Mouse (Mus musculus): ENCODE results near the gene Rfx8. TPM values are rescaled to one million over a fixed set of nuclear protein-coding genes. Genes with fewer than 3 reads are reported as not detected.

Gene Rfx8
- polyA plus RNA-seq, 1 experiment = 0.08 TPM

- Histone ChIP-seq H3K36me3 (ENCODE audit: control insufficient read depth, insufficient read depth, low read length) (no peaks in the 10 kb centered on the region), H3K27ac (ENCODE audit: insufficient read depth, low read length) (no peak overlapping the region), H3K4me1 (ENCODE audit: control insufficient read depth, insufficient read depth, insufficient read length) (no peaks in the 10 kb centered on the region), H3K27me3 (ENCODE audit: control insufficient read depth, insufficient read depth, low read length) (no peaks in the 10 kb centered on the region), H3K4me3 (ENCODE audit: extremely low read depth, insufficient read depth, insufficient read length) (no peak overlapping the region)
- 79% methylated on average over 6 of the region's 6 CpGs for WGBS
- no peak for DNase-seq (ENCODE audit: low read depth in 1 of 2, low spot score in 2 of 2)
- TF ChIP-seq CTCF (IDR thresholded peaks at IDR 0.05; ENCODE audit: extremely low read depth, insufficient read depth, insufficient read length, insufficient replicate concordance) (no peak), POLR2A (IDR thresholded peaks at IDR 0.05; ENCODE audit: low read depth, low read length) (no peak)
Observed at GRCm38 (mm10) chr1:39698456-39698855, 22.3 kb downstream of the Rfx8 start.

DNA sequence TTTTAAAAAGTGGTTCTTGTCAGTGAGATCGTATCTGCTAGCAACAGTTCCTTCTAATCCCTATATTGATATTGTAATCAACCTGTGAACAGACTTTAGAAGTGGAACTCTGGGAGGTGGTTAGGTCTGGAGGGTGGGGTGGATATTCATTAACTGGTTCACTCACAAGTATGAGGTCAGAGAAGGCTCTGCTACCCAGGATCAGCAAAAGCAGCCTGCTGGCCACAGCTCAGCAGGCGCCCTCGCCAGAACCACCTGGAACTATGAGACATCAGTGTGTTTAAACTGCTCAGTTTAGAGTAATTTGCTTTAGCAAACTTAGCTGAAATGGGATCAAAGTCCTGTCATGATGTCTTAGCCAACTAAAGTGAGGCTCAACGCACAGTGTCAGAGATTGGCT lies 25.6 kb downstream of the Rfx8 start:
- TF ChIP-seq POLR2A (IDR thresholded peaks at IDR 0.05; ENCODE audit: low read depth, low read length) = no peak
- TF ChIP-seq CTCF (IDR thresholded peaks at IDR 0.05; ENCODE audit: extremely low read depth, insufficient read depth, insufficient read length, insufficient replicate concordance) = no peak
- Histone ChIP-seq H3K36me3 (ENCODE audit: control insufficient read depth, insufficient read depth, low read length) (no peaks in the 10 kb centered on the region), H3K27ac (ENCODE audit: insufficient read depth, low read length) (no peak overlapping the region), H3K27me3 (ENCODE audit: control insufficient read depth, insufficient read depth, low read length) (no peaks in the 10 kb centered on the region), H3K4me3 (ENCODE audit: extremely low read depth, insufficient read depth, insufficient read length) (no peak overlapping the region), H3K4me1 (ENCODE audit: control insufficient read depth, insufficient read depth, insufficient read length) (no peaks in the 10 kb centered on the region)
- 81% methylated on average over 4 of the region's 4 CpGs for WGBS
- no peak for DNase-seq (ENCODE audit: low read depth in 1 of 2, low spot score in 2 of 2)

GRCm38 (mm10) chr1:39694756-39695155 lies 26.0 kb downstream of the Rfx8 start:
- Histone ChIP-seq H3K27me3 (ENCODE audit: control insufficient read depth, insufficient read depth, low read length) (no peaks in the 10 kb centered on the region), H3K4me1 (ENCODE audit: control insufficient read depth, insufficient read depth, insufficient read length) (no peaks in the 10 kb centered on the region), H3K4me3 (ENCODE audit: extremely low read depth, insufficient read depth, insufficient read length) (no peak overlapping the region), H3K36me3 (ENCODE audit: control insufficient read depth, insufficient read depth, low read length) (no peaks in the 10 kb centered on the region), H3K27ac (ENCODE audit: insufficient read depth, low read length) (no peak overlapping the region)
- no peak for DNase-seq (ENCODE audit: low read depth in 1 of 2, low spot score in 2 of 2)
- TF ChIP-seq CTCF (IDR thresholded peaks at IDR 0.05; ENCODE audit: extremely low read depth, insufficient read depth, insufficient read length, insufficient replicate concordance) (no peak), POLR2A (IDR thresholded peaks at IDR 0.05; ENCODE audit: low read depth, low read length) (no peak)
- WGBS = 75% methylated on average over 7 of the region's 7 CpGs

DNA sequence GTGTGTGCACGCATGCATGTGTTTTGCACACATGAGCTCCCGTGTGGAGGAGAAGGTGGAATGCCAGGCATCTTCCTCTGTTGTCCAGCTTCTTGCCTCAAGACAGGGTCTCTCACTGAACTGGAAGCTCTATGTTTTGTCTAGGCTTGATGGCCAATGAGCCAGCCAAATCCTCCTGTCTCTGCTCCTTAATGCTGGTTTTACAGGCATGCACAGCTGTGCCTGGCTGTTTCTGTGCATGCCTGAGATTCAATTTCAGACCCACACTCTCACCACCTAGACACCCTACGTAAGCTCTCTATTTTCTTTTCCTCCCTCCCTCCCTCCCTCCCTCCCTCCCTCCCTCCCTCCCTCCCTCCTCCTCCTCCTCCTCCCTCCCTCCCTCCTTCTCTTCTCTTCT lies 28.8 kb downstream of the Rfx8 start:
- Histone ChIP-seq H3K4me3 (ENCODE audit: extremely low read depth, insufficient read depth, insufficient read length) (no peak overlapping the region), H3K27me3 (ENCODE audit: control insufficient read depth, insufficient read depth, low read length) (no peaks in the 10 kb centered on the region), H3K4me1 (ENCODE audit: control insufficient read depth, insufficient read depth, insufficient read length) (no peaks in the 10 kb centered on the region), H3K27ac (ENCODE audit: insufficient read depth, low read length) (no peak overlapping the region), H3K36me3 (ENCODE audit: control insufficient read depth, insufficient read depth, low read length) (no peaks in the 10 kb centered on the region)
- WGBS = 86% methylated on average over 3 of the region's 3 CpGs
- TF ChIP-seq CTCF (IDR thresholded peaks at IDR 0.05; ENCODE audit: extremely low read depth, insufficient read depth, insufficient read length, insufficient replicate concordance) = no peak
- no peak for TF ChIP-seq POLR2A (IDR thresholded peaks at IDR 0.05; ENCODE audit: low read depth, low read length)
- no peak for DNase-seq (ENCODE audit: low read depth in 1 of 2, low spot score in 2 of 2)

GRCm38 (mm10) chr1:39691061-39691460 lies 29.7 kb downstream of the Rfx8 start:
- DNase-seq (ENCODE audit: low read depth in 1 of 2, low spot score in 2 of 2) = no peak
- WGBS = 63% methylated on average over 4 of the region's 4 CpGs
- H3K4me3 ChIP-seq (ENCODE audit: extremely low read depth, insufficient read depth, insufficient read length) = no peak overlapping the region
- no peaks in the 10 kb centered on the region for H3K36me3 ChIP-seq (ENCODE audit: control insufficient read depth, insufficient read depth, low read length)
- no peaks in the 10 kb centered on the region for H3K4me1 ChIP-seq (ENCODE audit: control insufficient read depth, insufficient read depth, insufficient read length)
- TF ChIP-seq CTCF (IDR thresholded peaks at IDR 0.05; ENCODE audit: extremely low read depth, insufficient read depth, insufficient read length, insufficient replicate concordance) (no peak), POLR2A (IDR thresholded peaks at IDR 0.05; ENCODE audit: low read depth, low read length) (no peak)
- H3K27ac ChIP-seq (ENCODE audit: insufficient read depth, low read length) = no peak overlapping the region
- H3K27me3 ChIP-seq (ENCODE audit: control insufficient read depth, insufficient read depth, low read length) = no peaks in the 10 kb centered on the region

GRCm38 (mm10) chr1:39688573-39688972 lies 32.2 kb downstream of the Rfx8 start:
- H3K36me3 ChIP-seq (ENCODE audit: control insufficient read depth, insufficient read depth, low read length) = no peaks in the 10 kb centered on the region
- DNase-seq (ENCODE audit: low read depth in 1 of 2, low spot score in 2 of 2) = no peak
- TF ChIP-seq POLR2A (IDR thresholded peaks at IDR 0.05; ENCODE audit: low read depth, low read length) (no peak), CTCF (IDR thresholded peaks at IDR 0.05; ENCODE audit: extremely low read depth, insufficient read depth, insufficient read length, insufficient replicate concordance) (no peak)

GRCm38 (mm10) chr1:39687279-39687678 lies 33.5 kb downstream of the Rfx8 start:
- Histone ChIP-seq H3K27me3 (ENCODE audit: control insufficient read depth, insufficient read depth, low read length) (no peaks in the 10 kb centered on the region), H3K4me1 (ENCODE audit: control insufficient read depth, insufficient read depth, insufficient read length) (no peaks in the 10 kb centered on the region), H3K4me3 (ENCODE audit: extremely low read depth, insufficient read depth, insufficient read length) (no peak overlapping the region), H3K27ac (ENCODE audit: insufficient read depth, low read length) (no peak overlapping the region), H3K36me3 (ENCODE audit: control insufficient read depth, insufficient read depth, low read length) (no peaks in the 10 kb centered on the region)
- TF ChIP-seq POLR2A (IDR thresholded peaks at IDR 0.05; ENCODE audit: low read depth, low read length) (no peak), CTCF (IDR thresholded peaks at IDR 0.05; ENCODE audit: extremely low read depth, insufficient read depth, insufficient read length, insufficient replicate concordance) (no peak)
- no peak for DNase-seq (ENCODE audit: low read depth in 1 of 2, low spot score in 2 of 2)
- 63% methylated on average over 9 of the region's 9 CpGs for WGBS

More at GRCm38 (mm10) chr1:39688573-39688972, 32.2 kb downstream of the Rfx8 start:
- Histone ChIP-seq H3K4me1 (ENCODE audit: control insufficient read depth, insufficient read depth, insufficient read length) (no peaks in the 10 kb centered on the region), H3K27me3 (ENCODE audit: control insufficient read depth, insufficient read depth, low read length) (no peaks in the 10 kb centered on the region), H3K27ac (ENCODE audit: insufficient read depth, low read length) (no peak overlapping the region), H3K4me3 (ENCODE audit: extremely low read depth, insufficient read depth, insufficient read length) (no peak overlapping the region)
- WGBS = 58% methylated on average over 6 of the region's 6 CpGs
